Mouse (Mus musculus) embryo, embryonic 11 days (tissue): ENCODE measurements around the gene Gm11237.
A peak's percentile ranks its signal among the peaks of the same experiment; 100 is the strongest.
"Not testable (repeated sequence)": the region's sequence is repeated elsewhere in the genome, so short reads cannot be mapped to it uniquely, and the experiment has no call there.

Source experiments
- DNase-seq: peaks from one replicate; pipeline ENCODE4 v3.0.0-alpha.2; 2015

Gene Gm11237

GRCm38 (mm10) chr4:73622684-73623083, at the start of gene Gm11237:
TSS of gene Gm11237 (plus strand) at chr4:73622984.
- not testable (repeated sequence) for DNase-seq

GRCm38 (mm10) chr4:73599248-73599647, 23.5 kb upstream of the Gm11237 start:
- peak; percentile 82 for DNase-seq

- not testable (repeated sequence) for DNase-seq
These were observed 15.2 kb upstream of the Gm11237 start, which contains the start of gene Gm11238 for GRCm38 (mm10) chr4:73607581-73607980. TSS of gene Gm11238 (plus strand) at chr4:73607881.

- DNase-seq: not testable (repeated sequence)
These were observed 15.0 kb downstream of the Gm11237 start, which contains the start of gene Gm11236 for GRCm38 (mm10) chr4:73637821-73638220. TSS of gene Gm11236 (plus strand) at chr4:73638121.

GRCm38 (mm10) chr4:73661864-73662263, 39.1 kb downstream of the Gm11237 start:
- not testable (repeated sequence) for DNase-seq

- DNase-seq: not testable (repeated sequence)
These were observed 45.3 kb downstream of the Gm11237 start, which contains the start of gene Gm11239 for GRCm38 (mm10) chr4:73668054-73668453. TSS of gene Gm11239 (plus strand) at chr4:73668354.
